Mouse (Mus musculus) ovary, postnatal 14 days (tissue): ENCODE measurements around the gene Carns1.
"Not testable (repeated sequence)": the region's sequence is repeated elsewhere in the genome, so short reads cannot be mapped to it uniquely, and the experiment has no call there.

ENCODE experiments used
- DNase-seq: peaks from one replicate; pipeline ENCODE4 v3.0.0; 2022; ENCODE audit warnings: low spot score

The Carns1 gene

DNA sequence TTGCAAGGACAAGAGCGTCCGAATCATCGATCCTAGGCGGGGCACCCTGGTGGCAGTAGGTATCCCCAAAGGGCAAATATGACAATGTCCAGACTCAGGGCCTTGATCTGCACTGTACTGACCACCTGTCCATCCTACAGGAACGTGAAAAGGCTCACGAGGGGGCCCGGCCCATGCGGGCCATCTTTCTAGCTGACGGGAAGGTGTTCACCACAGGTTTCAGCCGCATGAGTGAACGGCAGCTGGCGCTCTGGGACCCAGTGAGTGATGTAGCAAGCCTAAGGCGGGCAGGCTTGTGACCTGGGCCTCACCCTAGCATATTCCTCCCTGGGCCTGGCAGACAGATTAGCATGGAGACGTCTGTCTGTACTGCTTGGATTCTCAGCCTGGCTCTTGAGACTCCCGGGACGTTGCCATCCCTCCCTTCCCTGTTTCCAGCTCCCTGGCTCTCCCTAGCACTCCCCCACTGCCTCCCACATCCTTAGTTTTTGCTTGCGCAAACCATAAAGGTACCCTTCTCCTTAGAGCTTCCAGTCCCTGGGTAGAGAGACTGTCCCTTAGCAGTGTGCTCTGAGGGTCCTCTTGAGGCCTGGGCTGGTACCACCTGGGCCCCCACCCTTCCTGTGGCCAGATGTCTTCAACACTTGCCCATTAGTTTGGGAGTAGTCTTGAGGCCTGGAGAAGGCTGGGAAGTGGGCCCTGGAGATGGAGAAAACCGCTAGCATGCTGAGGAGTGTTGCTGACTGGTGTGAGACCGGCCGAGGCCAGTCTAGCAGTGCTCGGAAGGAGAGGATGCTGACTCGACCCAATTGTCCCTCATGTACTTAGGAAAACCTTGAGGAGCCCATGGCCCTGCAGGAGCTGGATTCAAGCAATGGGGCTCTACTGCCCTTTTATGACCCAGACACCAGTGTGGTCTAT lies 24.5 kb downstream of the Carns1 start:
- DNase-seq = no peak

- no peak for DNase-seq
Observed at GRCm38 (mm10) chr19:4149764-4150461, 25.4 kb downstream of the Carns1 start.

DNA sequence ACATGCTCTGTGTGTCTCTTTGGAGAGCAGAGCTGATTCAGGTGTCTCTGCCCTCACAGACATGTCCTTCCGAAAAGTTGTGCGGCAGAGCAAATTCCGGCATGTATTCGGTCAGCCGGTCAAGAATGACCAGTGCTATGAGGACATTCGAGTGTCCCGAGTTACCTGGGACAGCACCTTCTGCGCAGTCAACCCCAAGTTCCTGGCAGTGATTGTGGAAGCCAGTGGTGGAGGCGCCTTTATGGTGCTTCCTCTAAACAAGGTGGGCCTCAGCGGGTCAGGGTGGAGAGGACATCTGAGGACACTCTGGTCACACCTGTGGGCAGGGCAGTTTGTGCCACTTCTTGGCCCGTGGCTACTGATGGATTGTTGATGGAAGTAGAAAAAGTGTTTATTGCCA lies 26.0 kb downstream of the Carns1 start:
- DNase-seq = no peak

GRCm38 (mm10) chr19:4148819-4149218 lies 26.5 kb downstream of the Carns1 start:
- DNase-seq = no peak

GRCm38 (mm10) chr19:4148491-4148806 lies 26.8 kb downstream of the Carns1 start, which contains the start of gene Coro1b:
TSS of gene Coro1b (plus strand) at chr19:4148619.
- peak; percentile 97 for DNase-seq

DNA sequence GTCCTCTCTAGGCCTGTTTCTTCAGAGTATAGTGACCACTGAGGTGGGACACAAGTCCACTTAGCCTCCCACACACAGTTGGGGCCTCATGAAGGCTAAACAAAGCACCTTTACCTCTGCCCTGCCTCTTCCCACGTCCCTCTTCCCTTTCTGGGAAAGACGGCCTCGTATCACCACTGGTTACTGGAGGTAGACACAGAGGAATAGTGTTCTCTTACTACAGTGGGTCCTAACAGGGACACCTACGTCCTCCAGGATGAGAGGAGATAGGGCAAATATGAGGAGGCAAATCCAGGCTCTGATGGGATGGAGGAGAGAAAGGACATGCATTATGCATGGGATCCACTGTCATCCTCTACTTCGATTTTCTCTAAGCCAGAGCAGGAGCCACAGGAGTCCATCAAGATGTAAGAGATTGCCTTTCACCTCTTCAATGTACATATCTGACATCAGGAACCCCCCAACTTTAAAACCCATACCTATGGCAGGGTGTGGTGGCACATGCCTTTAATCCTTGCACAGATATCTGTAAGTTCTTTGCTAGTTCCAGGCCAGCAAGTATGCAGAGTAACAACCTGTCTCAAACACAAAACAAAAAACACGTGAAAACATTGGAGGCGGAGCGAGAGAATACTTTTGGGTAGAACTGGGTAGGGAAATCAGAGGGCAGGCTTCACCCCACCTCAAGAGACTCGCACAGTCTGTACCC lies 27.3 kb downstream of the Carns1 start:
- DNase-seq = no peak

- no peak for DNase-seq
Observed at GRCm38 (mm10) chr19:4147022-4147405, 28.3 kb downstream of the Carns1 start.

DNA sequence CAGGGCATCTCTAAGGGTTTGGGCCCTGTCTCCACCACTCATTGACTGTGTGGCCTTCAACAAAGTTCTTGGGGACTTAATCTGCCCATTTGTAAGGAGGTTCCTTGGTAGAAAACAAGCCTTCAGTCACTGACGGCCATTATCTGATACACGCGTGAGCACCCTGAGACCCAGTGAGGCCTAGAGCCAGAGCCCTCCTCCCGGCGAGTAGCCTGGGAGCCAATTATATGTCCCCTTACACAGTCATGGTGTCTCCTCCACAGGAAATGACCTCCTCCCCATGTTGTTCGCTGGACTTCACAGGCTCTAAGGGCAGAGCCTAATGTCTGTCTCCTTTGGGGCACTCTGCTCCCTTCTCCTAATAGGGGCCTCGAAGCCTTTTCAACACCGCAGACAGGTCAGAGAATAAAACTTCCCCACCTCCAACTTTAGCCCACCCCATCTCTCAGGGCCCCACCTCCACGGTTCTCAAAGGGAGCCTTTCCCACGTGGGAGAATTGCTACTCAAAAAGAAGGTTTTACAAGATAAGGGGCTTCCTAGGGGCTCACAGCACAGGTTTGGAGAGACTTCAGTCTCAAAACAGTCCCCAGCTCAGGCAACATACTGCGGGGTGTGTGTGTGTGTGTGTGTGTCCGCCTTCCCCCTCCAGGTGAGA lies 28.8 kb downstream of the Carns1 start:
- no peak for DNase-seq

- no peak for DNase-seq
Observed at GRCm38 (mm10) chr19:4145936-4146335, 29.3 kb downstream of the Carns1 start.

DNA sequence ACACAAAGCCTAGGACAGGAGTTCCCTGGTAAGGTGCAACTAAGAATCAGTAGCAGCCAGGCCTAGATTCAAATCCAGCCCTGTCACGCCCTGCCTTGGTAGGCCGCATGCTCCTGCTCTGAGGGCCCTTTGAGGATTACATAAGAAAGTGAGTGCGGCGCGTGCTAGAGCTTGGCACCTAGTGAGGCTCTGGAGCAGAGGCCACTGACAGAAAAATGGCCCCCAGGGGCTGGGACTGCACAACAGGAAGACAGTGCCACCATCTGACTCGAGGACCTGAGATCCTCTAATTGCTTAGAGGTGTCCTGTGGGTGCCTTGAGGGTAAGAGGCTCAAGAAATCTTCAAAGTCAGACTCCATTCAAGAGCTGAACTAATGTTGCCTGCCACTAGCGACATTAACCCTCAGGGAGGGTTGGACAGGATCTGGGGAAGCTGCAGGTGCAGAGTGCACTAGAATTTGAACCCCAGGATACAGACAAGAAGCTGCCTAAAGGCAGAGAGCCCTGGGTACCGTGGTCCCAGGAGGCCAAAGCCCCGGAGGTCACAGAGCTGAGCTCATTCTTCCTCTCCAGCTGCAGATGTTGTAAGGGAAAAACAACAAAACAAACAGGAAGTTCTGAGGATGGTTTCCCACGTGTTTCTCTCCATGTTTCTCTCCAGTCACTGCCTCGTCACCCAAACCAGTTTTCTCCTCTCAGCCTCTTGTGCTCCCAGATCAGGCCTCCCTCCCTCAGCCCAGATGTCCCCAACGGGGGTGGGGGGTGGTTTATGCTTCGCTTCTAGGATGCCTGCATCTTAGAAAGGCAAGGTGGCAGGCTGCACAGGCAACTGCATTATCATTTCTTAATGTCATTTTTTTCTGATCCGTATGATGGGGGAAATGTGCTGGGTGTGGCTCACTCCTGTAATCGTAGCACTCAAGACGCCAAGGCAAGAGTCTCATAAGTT lies 30.5 kb downstream of the Carns1 start:
- DNase-seq = no peak

DNA sequence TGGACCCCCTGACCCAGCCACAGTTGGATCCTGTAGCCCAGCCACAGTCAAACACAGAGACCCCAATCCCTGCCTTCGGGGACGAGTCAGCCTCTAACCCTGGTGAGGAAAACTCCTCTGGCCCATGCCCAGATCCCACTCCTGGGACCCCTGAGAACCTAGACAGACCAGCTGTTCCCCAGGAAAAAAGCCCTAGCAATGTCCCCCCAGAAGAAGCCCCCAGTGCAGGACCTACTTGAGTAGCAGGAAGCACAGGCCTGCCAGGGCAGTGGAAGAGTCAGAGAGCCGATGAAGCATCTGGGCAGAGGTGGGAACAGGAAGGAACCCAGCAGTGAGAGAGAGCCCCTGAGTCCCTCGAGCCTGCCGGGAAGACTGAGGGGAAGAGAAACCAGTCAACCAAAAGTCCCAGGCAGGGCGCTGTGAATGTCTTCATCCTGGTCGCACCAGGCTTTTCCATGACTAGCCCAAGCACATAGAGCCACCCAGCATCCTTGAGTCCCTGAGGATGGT lies 31.5 kb downstream of the Carns1 start, which contains the start of gene Cabp4:
Gene Cabp4, minus strand, starts transcription at position 275 of the 510 bp plus-strand sequence.
- DNase-seq = no peak

DNA sequence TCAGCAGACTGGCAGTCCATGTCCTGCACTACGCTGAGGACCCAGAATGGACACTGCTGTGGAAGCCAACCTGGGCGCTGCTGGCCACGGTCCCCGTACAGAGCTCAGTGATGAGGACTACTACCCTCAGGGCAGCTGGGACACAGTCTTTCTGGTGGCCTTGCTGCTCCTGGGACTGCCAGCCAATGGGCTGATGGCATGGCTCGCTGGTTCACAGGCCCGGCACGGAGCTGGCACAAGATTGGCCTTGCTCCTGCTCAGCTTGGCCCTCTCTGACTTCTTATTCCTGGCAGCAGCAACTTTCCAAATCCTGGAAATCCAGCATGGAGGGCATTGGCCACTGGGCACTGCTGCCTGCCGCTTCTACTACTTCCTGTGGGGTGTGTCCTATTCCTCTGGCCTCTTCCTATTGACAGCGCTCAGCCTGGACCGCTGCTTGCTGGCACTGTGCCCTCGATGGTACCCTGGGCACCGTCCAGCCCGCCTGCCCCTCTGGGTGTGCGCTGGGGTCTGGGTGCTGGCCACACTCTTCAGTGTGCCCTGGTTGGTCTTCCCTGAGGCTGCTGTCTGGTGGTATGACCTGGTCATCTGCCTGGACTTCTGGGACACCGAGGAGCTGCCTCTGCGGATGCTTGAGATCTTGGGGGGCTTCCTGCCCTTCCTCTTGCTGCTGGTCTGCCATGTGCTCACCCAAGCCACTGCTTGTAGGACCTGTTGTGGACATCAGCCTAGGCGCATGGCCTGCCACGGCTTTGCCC lies 32.7 kb downstream of the Carns1 start:
- DNase-seq = no peak

DNA sequence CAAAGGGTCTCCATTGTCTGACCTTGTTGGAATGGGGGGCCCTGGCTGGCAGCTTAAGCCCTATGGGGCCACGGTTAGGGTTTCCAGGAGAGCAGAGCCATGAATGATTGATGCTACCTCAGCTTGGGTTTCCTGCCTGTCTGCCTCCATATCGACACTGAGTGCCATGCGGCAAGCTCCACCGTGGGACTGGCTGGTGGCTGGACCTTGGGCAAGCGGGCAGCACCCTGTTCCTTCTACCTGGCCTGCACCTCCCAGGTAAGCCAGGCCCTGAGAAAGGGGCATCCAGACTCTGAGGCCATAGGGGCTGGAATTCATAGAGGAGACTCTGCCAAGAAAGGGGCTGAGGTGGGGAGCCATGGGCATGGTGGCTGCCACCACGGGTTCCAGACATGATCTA lies 35.1 kb downstream of the Carns1 start:
- DNase-seq = no peak

DNA sequence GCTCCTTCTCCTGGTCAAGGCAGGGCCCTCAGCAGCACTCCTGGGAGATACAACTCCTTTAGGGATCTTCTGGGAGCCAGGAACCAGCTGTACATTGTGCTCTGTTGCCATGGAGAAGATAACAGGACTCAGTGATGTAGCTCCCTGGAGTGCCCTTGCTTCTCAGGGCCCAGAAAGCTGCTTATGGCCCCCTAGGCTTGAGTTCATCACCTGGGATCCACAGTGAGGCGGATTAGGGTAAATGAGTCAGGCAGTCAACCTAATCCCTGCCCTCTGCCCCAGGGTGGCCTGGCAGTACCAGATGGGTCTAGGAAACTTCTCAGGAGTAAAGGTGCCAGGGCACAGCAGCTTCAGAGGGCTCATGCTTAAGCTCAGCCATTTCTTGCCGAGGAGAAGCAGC lies 35.8 kb downstream of the Carns1 start, which contains the start of gene Gpr152:
Gene Gpr152, plus strand, starts transcription at position 342 of the 400 bp plus-strand sequence.
- DNase-seq = no peak

- no peak for DNase-seq
Observed at GRCm38 (mm10) chr19:4137913-4138312, 37.4 kb downstream of the Carns1 start.

GRCm38 (mm10) chr19:4136463-4136862 lies 38.8 kb downstream of the Carns1 start:
- no peak for DNase-seq

GRCm38 (mm10) chr19:4135963-4136345 lies 39.3 kb downstream of the Carns1 start:
- DNase-seq = not testable (repeated sequence)

DNA sequence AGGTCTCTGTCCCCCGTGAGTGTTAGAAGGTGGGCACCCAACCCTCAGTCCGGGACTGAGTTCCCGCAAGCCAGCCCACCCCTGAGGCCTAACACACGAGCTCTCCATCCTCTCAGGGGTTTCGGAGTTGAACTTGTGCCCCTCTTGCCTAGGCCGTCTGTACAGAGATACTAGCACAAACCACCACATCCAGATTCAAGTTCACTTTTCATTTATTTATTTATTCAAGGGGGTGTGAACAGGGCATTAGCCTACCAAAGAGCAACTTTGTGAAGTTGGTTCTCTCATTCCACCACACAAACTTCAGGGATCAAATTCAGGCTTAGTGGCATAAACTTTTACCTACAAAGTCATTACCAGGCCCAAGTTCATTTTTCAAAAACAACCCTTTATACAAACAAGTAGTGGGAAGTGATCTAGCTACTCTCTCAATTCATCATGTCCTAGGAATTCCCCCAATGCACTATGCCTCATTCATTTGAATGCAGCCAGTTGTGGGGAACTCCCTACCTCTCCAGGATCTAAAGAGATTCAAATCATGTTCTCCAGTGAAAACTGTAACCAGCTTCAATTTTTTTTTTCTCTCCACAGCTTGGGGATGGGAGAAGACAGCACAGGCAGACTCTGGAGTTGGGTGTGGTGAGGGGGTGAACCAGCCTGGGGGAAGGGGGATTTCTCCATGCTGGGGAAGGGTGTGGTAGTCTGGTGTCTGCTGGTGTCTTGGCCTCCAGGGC lies 39.9 kb downstream of the Carns1 start:
- not testable (repeated sequence) for DNase-seq

DNA sequence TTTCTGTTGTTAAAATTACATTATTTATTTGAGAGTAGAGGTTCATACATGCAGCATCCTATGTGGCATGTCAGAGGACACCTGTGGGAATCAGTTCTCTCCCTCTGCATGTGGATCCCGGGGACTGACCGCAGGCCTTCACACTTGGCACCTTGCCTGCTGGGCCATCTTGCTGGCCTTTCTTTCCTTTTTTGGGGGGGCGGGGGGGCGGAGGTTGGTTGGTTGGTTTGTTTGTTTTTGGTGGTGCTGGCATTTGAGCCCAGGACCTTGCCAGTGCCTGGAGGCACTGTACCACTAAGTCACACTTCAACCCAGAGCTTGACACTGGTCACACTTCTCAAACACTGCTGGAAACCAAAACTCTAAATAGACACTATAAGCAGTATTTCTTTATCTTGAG lies 40.9 kb downstream of the Carns1 start:
- DNase-seq = no peak
